Mouse (Mus musculus) hindbrain, embryonic 15.5 days (tissue): ENCODE measurements around the gene Pecam1. TPM values are rescaled to one million over a fixed set of nuclear protein-coding genes. Genes with fewer than 3 reads are reported as not detected.

ENCODE experiments used
- ATAC-seq: fragments of 200-750 bp; cut with Nextera tagmentation; 2 replicates; pipeline ENCODE4 v1.8.0; 2017; ENCODE audit warnings: low read depth, moderate number of reproducible peaks, moderate TSS enrichment; ENCODE audit not compliant: low FRiP score
- H3K27ac ChIP-seq: fragments of 300-500 bp; sonication (generic); replicated peaks from 2 replicates; pipeline ENCODE4 v1.5.1; 2015; ENCODE audit warnings: mild to moderate bottlenecking, inconsistent platforms
- H3K27me3 ChIP-seq: fragments of 300-500 bp; sonication (generic); 2 replicates; pipeline ENCODE4 v1.6.1; 2015; ENCODE audit warnings: control low read depth, inconsistent platforms
- H3K36me3 ChIP-seq: fragments of 300-500 bp; sonication (generic); 2 replicates; pipeline ENCODE4 v1.6.1; 2015; ENCODE audit warnings: control low read depth, inconsistent platforms
- H3K4me1 ChIP-seq: fragments of 300-500 bp; sonication (generic); replicated peaks from 2 replicates; pipeline ENCODE4 v1.6.1; 2015; ENCODE audit warnings: control low read depth, inconsistent platforms
- H3K4me2 ChIP-seq: fragments of 300-500 bp; sonication (generic); 2 replicates; pipeline ENCODE4 v1.6.1; 2015; ENCODE audit warnings: moderate library complexity, mild to moderate bottlenecking, inconsistent platforms
- H3K4me3 ChIP-seq: fragments of 300-500 bp; sonication (generic); 2 replicates; pipeline ENCODE4 v1.5.1; 2015; ENCODE audit warnings: mild to moderate bottlenecking, inconsistent platforms
- H3K9ac ChIP-seq: fragments of 300-500 bp; sonication (generic); 2 replicates; pipeline ENCODE4 v1.6.1; 2015; ENCODE audit warnings: inconsistent platforms
- H3K9me3 ChIP-seq: fragments of 300-500 bp; sonication (generic); 2 replicates; pipeline ENCODE4 v1.6.1; 2016; ENCODE audit warnings: control low read depth, inconsistent platforms
- WGBS: fragments of 180-500 bp; shearing (Covaris S2); methylation state at CpG from one replicate; pipeline ENCODE4 v1.1.7; 2015; 5-methylcytosine and 5-hydroxymethylcytosine counted together
- polyA plus RNA-seq: library from polyadenylated mRNA; unstranded; fragments of >200 nt; fragmentation: Nextera tagmentation; extraction: Ambion mirVana; gene quantifications from 2 replicates; pipeline ENCODE4 v1.2.1, GENCODE M21; 2015

Pecam1 gene
- polyA plus RNA-seq, 1 experiment from 2014 or later = 17.6 TPM

GRCm38 (mm10) chr11:106668336-106668735 is 82.1 kb downstream of the Pecam1 start:
- no peak for ATAC-seq
- H3K36me3 ChIP-seq = no peaks in the 10 kb centered on the region
- no peak overlapping the region for H3K4me3 ChIP-seq
- H3K9ac ChIP-seq = no peak overlapping the region
- no peaks in the 10 kb centered on the region for H3K27me3 ChIP-seq
- no peaks in the 10 kb centered on the region for H3K9me3 ChIP-seq
- no peak overlapping the region for H3K4me2 ChIP-seq
- H3K27ac ChIP-seq = no peak overlapping the region
- 48% methylated on average over 7 of the region's 7 CpGs for WGBS
- H3K4me1 ChIP-seq = peaks cover 4% of the 10 kb centered on the region; the same call in 1 of the 2 replicates

GRCm38 (mm10) chr11:106667855-106668254 is 82.6 kb downstream of the Pecam1 start:
- no peaks in the 10 kb centered on the region for H3K36me3 ChIP-seq
- no peak overlapping the region for H3K4me3 ChIP-seq
- 89% methylated on average over 11 of the region's 11 CpGs for WGBS
- no peak overlapping the region for H3K27ac ChIP-seq
- H3K4me2 ChIP-seq = no peak overlapping the region
- no peak for ATAC-seq
- no peaks in the 10 kb centered on the region for H3K27me3 ChIP-seq
- no peaks in the 10 kb centered on the region for H3K9me3 ChIP-seq
- no peak overlapping the region for H3K9ac ChIP-seq
- H3K4me1 ChIP-seq = peaks cover 4% of the 10 kb centered on the region; the same call in 1 of the 2 replicates

DNA sequence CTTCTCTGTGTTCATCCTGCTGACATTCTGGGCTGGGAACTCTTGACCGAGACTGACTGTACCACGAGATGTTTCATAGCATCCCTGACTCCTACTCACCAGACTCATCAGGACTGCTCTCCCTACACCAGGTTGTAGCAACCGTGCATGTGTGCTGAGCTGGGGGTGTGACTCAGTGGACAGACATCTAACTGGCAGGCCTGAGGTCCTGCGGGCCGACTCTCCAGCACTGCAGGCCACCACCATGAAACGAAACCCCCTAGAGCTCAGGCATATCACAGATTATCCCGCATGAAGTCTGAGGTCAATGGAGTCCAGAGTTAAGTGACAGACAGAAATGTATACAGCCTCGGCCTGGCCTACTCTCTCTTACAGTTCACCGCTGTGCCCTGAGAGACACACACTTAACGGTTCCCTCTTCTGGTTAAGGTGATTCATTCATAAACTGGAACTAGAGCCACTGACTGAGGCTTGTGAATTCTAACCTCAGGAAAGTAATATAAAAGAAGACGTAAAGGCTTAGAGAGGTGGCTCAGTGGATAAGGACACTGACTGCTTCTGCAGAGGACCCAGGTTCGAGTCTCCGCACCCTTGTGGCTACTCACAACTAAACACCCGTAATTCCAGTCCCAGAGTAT is 83.8 kb downstream of the Pecam1 start:
- peaks cover 4% of the 10 kb centered on the region; the same call in 1 of the 2 replicates for H3K4me1 ChIP-seq
- no peaks in the 10 kb centered on the region for H3K27me3 ChIP-seq
- no peak overlapping the region for H3K4me3 ChIP-seq
- H3K9me3 ChIP-seq = no peaks in the 10 kb centered on the region
- H3K27ac ChIP-seq = no peak overlapping the region
- H3K36me3 ChIP-seq = no peaks in the 10 kb centered on the region
- no peak overlapping the region for H3K9ac ChIP-seq
- no peak overlapping the region for H3K4me2 ChIP-seq
- no peak for ATAC-seq
- WGBS = 84% methylated on average over 14 of the region's 14 CpGs

GRCm38 (mm10) chr11:106665841-106666240 is 84.6 kb downstream of the Pecam1 start:
- Histone ChIP-seq H3K4me3 (no peak overlapping the region), H3K9me3 (no peaks in the 10 kb centered on the region), H3K4me1 (peaks cover 7% of the 10 kb centered on the region), H3K9ac (no peak overlapping the region), H3K36me3 (no peaks in the 10 kb centered on the region), H3K27ac (no peak overlapping the region), H3K27me3 (no peaks in the 10 kb centered on the region), H3K4me2 (no peak overlapping the region)
- 84% methylated on average over 2 of the region's 2 CpGs for WGBS
- ATAC-seq = no peak

GRCm38 (mm10) chr11:106665328-106665727 is 85.1 kb downstream of the Pecam1 start:
- H3K36me3 ChIP-seq = no peaks in the 10 kb centered on the region
- H3K27me3 ChIP-seq = no peaks in the 10 kb centered on the region
- no peak overlapping the region for H3K9ac ChIP-seq
- H3K4me1 ChIP-seq = peaks cover 12% of the 10 kb centered on the region
- H3K27ac ChIP-seq = no peak overlapping the region
- ATAC-seq = no peak
- no peak overlapping the region for H3K4me3 ChIP-seq
- 95% methylated on average over 4 of the region's 4 CpGs for WGBS
- H3K9me3 ChIP-seq = no peaks in the 10 kb centered on the region
- no peak overlapping the region for H3K4me2 ChIP-seq

- Histone ChIP-seq H3K4me3 (no peak overlapping the region), H3K27ac (no peak overlapping the region), H3K4me2 (no peak overlapping the region), H3K9ac (no peak overlapping the region), H3K36me3 (no peaks in the 10 kb centered on the region), H3K9me3 (no peaks in the 10 kb centered on the region), H3K4me1 (peaks cover 18% of the 10 kb centered on the region), H3K27me3 (no peaks in the 10 kb centered on the region)
- WGBS = 74% methylated on average over 8 of the region's 8 CpGs
- no peak for ATAC-seq
These were observed 85.7 kb downstream of the Pecam1 start for GRCm38 (mm10) chr11:106664691-106665090.

- ATAC-seq = no peak
- WGBS = 59% methylated on average over 6 of the region's 6 CpGs
- Histone ChIP-seq H3K36me3 (no peaks in the 10 kb centered on the region), H3K9ac (no peak overlapping the region), H3K9me3 (no peaks in the 10 kb centered on the region), H3K4me3 (no peak overlapping the region), H3K4me2 (no peak overlapping the region), H3K4me1 (peaks cover 22% of the 10 kb centered on the region), H3K27ac (no peak overlapping the region), H3K27me3 (no peaks in the 10 kb centered on the region)
These were observed 86.6 kb downstream of the Pecam1 start for GRCm38 (mm10) chr11:106663838-106664237.

DNA sequence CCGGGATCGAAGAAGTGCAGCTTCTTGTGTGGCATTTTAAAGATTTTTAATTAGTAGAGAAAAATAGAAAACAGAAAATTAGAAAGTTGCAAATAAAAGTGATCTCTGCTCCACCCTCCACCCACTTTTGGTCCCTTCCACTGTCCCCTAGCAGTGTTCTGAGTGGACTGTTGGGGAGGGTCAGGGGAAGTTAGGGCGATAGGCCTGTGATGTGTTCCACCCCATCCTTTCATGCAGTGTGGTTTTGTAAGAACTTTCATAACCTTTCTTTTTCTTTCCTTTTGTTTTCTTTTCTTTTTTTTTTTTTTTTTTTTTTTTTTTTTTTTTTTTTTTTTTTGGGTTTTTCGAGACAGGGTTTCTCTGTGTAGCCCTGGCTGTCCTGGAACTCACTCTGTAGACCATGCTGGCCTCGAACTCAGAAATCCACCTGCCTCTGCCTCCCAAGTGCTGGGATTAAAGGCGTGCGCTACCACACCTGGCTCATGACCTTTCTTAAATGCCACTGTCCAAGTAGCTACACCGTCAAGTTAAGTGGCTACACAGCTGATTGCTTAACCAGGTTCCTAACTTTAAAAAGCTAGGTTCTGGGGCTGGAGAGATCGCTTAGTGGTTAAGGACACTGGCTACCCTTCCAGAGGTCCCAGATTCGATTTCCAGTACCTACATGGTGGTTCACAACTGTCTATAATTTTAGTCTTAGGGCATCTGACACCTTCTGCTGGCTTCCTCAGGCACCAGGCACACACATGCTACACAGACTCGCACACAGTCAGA is 87.6 kb downstream of the Pecam1 start:
- Histone ChIP-seq H3K36me3 (no peaks in the 10 kb centered on the region), H3K9ac (no peak overlapping the region), H3K27ac (no peak overlapping the region), H3K4me2 (no peak overlapping the region), H3K4me1 (peaks cover 32% of the 10 kb centered on the region), H3K9me3 (no peaks in the 10 kb centered on the region), H3K4me3 (no peak overlapping the region), H3K27me3 (no peaks in the 10 kb centered on the region)
- 88% methylated on average over 10 of the region's 11 CpGs for WGBS
- no peak for ATAC-seq

GRCm38 (mm10) chr11:106660453-106661081 is 89.9 kb downstream of the Pecam1 start:
- 25% methylated on average over 13 of the region's 13 CpGs for WGBS
- Histone ChIP-seq H3K4me2 (no peak overlapping the region), H3K27ac (peak overlapping the region; percentile 74), H3K36me3 (no peaks in the 10 kb centered on the region), H3K4me3 (no peak overlapping the region), H3K27me3 (no peaks in the 10 kb centered on the region), H3K9me3 (no peaks in the 10 kb centered on the region), H3K4me1 (peaks cover 36% of the 10 kb centered on the region), H3K9ac (no peak overlapping the region)
- no peak for ATAC-seq

DNA sequence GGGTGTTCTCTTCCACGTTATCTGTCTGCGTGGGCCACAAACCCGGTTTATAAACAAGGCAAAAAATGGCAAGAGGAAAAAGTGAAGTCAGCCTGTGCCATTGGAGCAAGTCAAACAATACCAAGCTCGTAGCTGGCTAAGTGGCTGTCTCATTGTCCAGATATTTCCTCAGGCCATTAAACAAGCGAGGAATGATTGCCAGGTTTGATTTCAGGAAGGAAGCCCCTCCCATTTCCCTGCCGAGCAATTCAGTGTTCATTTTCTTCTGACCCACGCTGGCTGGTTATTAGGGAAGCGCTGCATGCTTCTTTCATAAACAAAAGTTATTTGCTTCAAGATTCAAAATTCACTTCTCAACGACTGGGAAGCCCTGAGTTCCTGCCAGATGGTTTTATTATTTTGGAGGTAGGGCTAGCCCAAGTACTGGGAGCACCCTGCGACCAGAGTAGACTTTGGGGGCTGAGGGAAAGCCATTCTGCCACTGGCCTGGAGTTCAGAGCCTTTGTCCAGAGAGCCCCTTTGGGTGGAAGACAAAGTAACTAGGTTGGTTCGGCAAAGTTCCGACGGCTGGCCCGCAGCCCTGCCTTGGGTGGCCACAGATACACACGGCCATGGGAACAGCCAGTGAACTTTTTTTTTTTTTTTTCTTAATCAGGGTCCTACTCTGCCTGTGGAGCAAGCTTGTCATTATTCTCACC is 90.7 kb downstream of the Pecam1 start:
- Histone ChIP-seq H3K4me1 (peaks cover 36% of the 10 kb centered on the region), H3K4me2 (no peak overlapping the region), H3K9me3 (no peaks in the 10 kb centered on the region), H3K36me3 (no peaks in the 10 kb centered on the region), H3K4me3 (no peak overlapping the region), H3K9ac (no peak overlapping the region), H3K27me3 (no peaks in the 10 kb centered on the region), H3K27ac (peak overlapping the region; percentile 74)
- no peak for ATAC-seq
- WGBS = 39% methylated on average over 15 of the region's 15 CpGs

GRCm38 (mm10) chr11:106658051-106658880 is 92.2 kb downstream of the Pecam1 start:
- Histone ChIP-seq H3K27ac (peak overlapping the region; percentile 77), H3K4me1 (peaks cover 36% of the 10 kb centered on the region), H3K27me3 (no peaks in the 10 kb centered on the region), H3K4me2 (no peak overlapping the region), H3K9me3 (no peaks in the 10 kb centered on the region), H3K36me3 (no peaks in the 10 kb centered on the region), H3K4me3 (no peak overlapping the region), H3K9ac (no peak overlapping the region)
- 20% methylated on average over 14 of the region's 14 CpGs for WGBS
- ATAC-seq = peak; percentile 87
